ENCODE assay signal across 12 mouse cellular contexts in the genomic region with DNA sequence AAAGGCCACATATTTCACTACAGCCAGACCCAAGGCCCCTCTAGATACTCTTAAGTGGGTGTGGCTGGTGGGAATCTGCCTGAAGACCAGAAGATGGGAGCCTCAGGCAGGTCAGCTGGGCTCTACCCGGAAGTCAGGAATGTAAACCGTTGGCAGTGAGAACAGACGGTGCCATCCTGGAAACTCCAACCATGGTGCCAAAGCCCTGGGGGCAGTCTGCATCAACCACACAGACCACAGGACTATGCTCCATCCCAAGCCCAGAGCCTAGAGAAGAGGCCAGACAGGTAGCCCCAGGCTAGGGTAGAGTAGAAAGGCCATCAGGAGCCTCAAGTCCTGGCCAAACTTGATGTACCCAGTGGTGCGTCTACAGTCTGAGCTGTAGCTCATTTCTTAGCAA. TPM values are rescaled to one million over a fixed set of nuclear protein-coding genes. Genes with fewer than 3 reads are reported as not detected.
DNase-seq lines count a peak whose midpoint lies in the region; ATAC-seq lines count a peak whose summit lies in the region.
"Had no signal": no experiment of that assay in that cellular context is flagged by ENCODE, and none has a peak within 500 bp of the region (broad histone marks: within the 10 kb centered on the region; RNA-seq: fewer than 3 reads in every experiment).

No protein-coding gene starts in this region.

- peak overlapping the region; percentile 48 for H3K27ac ChIP-seq in heart, embryonic 11.5 days (ENCODE audit: low read depth, low read length)
- H3K27ac ChIP-seq in lung, embryonic 16.5 days (ENCODE audit: low read length) = peak overlapping the region; percentile 65
- peak overlapping the region; percentile 37; the same call in 1 of the 2 replicates for H3K27ac ChIP-seq in limb, embryonic 10.5 days
- peak overlapping the region; percentile 90 for H3K27ac ChIP-seq in stomach, embryonic 15.5 days

- WGBS in heart, embryonic 11.5 days (ENCODE audit: insufficient replicate concordance) = 69% methylated on average over 4 of the region's 4 CpGs
- 59% methylated on average over 4 of the region's 4 CpGs for whole genome bisulfite sequencing in lung, embryonic 16.5 days
- 84% methylated on average over 4 of the region's 4 CpGs for WGBS in limb, embryonic 10.5 days
- WGBS in stomach, embryonic 15.5 days = 68% methylated on average over 4 of the region's 4 CpGs

- peaks cover 8% of the 10 kb centered on the region for H3K36me3 ChIP-seq in heart, embryonic 11.5 days (ENCODE audit: control insufficient read depth, insufficient read depth, low read length)
- H3K36me3 ChIP-seq in lung, embryonic 16.5 days (ENCODE audit: control insufficient read depth, insufficient read depth, low read length) = peaks cover 13% of the 10 kb centered on the region
- H3K36me3 ChIP-seq in limb, embryonic 10.5 days = peaks cover 60% of the 10 kb centered on the region
- peaks cover 17% of the 10 kb centered on the region; the same call in 1 of the 2 replicates for H3K36me3 ChIP-seq in stomach, embryonic 15.5 days

- no peak overlapping the region for H3K4me2 ChIP-seq in heart, embryonic 11.5 days
- H3K4me2 ChIP-seq in lung, embryonic 16.5 days (ENCODE audit: low read depth, low read length) = no peak overlapping the region
- peak overlapping the region; percentile 9; the same call in 1 of the 2 replicates for H3K4me2 ChIP-seq in stomach, embryonic 15.5 days

- intact Hi-C loops in left cerebral cortex, postnatal 4 days (cut with DNase I) = no loop called here

- H3K4me3 ChIP-seq in heart, embryonic 11.5 days (ENCODE audit: low read depth, low read length) = no peak overlapping the region
- H3K4me3 ChIP-seq in lung, embryonic 16.5 days (ENCODE audit: low read length) = no peak overlapping the region
- H3K4me3 ChIP-seq in limb, embryonic 10.5 days = no peak overlapping the region
- H3K4me3 ChIP-seq in stomach, embryonic 15.5 days (replicated peaks) = no peak overlapping the region

- ATAC-seq in heart, embryonic 11.5 days (replicated peaks; ENCODE audit: insufficient number of reproducible peaks, low FRiP score, low TSS enrichment) = no peak
- ATAC-seq in lung, embryonic 16.5 days (ENCODE audit: low read depth) = no peak
- ATAC-seq in stomach, embryonic 15.5 days (ENCODE audit: insufficient read depth, low FRiP score, low read depth) = no peak

- H3K9me3 ChIP-seq in heart, embryonic 11.5 days (replicated peaks; ENCODE audit: control insufficient read depth, low read length) = no peaks in the 10 kb centered on the region
- H3K9me3 ChIP-seq in lung, embryonic 16.5 days (ENCODE audit: control insufficient read depth, low read length) = no peaks in the 10 kb centered on the region
- H3K9me3 ChIP-seq in limb, embryonic 10.5 days (replicated peaks) = no peaks in the 10 kb centered on the region
- H3K9me3 ChIP-seq in stomach, embryonic 15.5 days = no peaks in the 10 kb centered on the region
- H3K9me3 ChIP-seq: megakaryocyte, embryonic 14.5 days had no signal

- H3K9ac ChIP-seq in heart, embryonic 11.5 days (ENCODE audit: low read depth, low read length) = no peak overlapping the region
- no peak overlapping the region for H3K9ac ChIP-seq in lung, embryonic 16.5 days (ENCODE audit: low read length)
- no peak overlapping the region for H3K9ac ChIP-seq in stomach, embryonic 15.5 days

- peaks cover 26% of the 10 kb centered on the region for H3K4me1 ChIP-seq in heart, embryonic 11.5 days (ENCODE audit: control insufficient read depth, insufficient read depth, low read length)
- peaks cover 26% of the 10 kb centered on the region for H3K4me1 ChIP-seq in lung, embryonic 16.5 days (replicated peaks; ENCODE audit: control insufficient read depth, insufficient read depth, low read length)
- peaks cover 56% of the 10 kb centered on the region for H3K4me1 ChIP-seq in limb, embryonic 10.5 days
- peaks cover 31% of the 10 kb centered on the region for H3K4me1 ChIP-seq in stomach, embryonic 15.5 days

- no peaks in the 10 kb centered on the region for H3K27me3 ChIP-seq in heart, embryonic 11.5 days (ENCODE audit: control insufficient read depth, insufficient read depth, low read length)
- no peaks in the 10 kb centered on the region for H3K27me3 ChIP-seq in lung, embryonic 16.5 days (ENCODE audit: control insufficient read depth, insufficient read depth, low read depth, low read length)
- no peaks in the 10 kb centered on the region for H3K27me3 ChIP-seq in limb, embryonic 10.5 days (ENCODE audit: low read depth, poor library complexity, severe bottlenecking)
- H3K27me3 ChIP-seq in stomach, embryonic 15.5 days (replicated peaks) = no peaks in the 10 kb centered on the region
- H3K27me3 ChIP-seq: megakaryocyte, embryonic 14.5 days had no signal

- DNase-seq in heart, adult 18-20 months = no peak
- DNase-seq in lung, postnatal 14 days = no peak
- DNase-seq in limb, embryonic 10.5 days (ENCODE audit: low spot score) = no peak
- no peak for DNase-seq in right cerebral cortex, adult 18-20 months
- no peak for DNase-seq in left cerebral cortex, postnatal 4 days
- DNase-seq: cerebellum, adult 8-10 months; gastrocnemius, postnatal 10 days had no signal

RNA-seq across cellular contexts. Expression of a gene that starts 24.2 kb away (rescaled TPM):
- polyA plus RNA-seq in heart, embryonic 11.5 days (2014; fragmentation: Nextera tagmentation; extraction: Ambion mirVana) = 10.6 and 11.9 TPM in 2 replicates
- 1 to 10 TPM; 8.8 to 9.3 TPM for total RNA-seq in heart, adult 18-20 months (2021)
- 23.6 and 24.4 TPM in 2 replicates for polyA plus RNA-seq in lung, embryonic 16.5 days (2015; fragmentation: Nextera tagmentation; extraction: Ambion mirVana)
- polyA plus RNA-seq in limb, embryonic 10.5 days (2016; fragmentation: Nextera tagmentation; extraction: Ambion mirVana) = 10.0 and 13.0 TPM in 2 replicates
- polyA plus RNA-seq in stomach, embryonic 15.5 days (2015; fragmentation: Nextera tagmentation; extraction: Ambion mirVana) = 17.0 and 18.1 TPM in 2 replicates
- 1 to 10 TPM; 6.1 to 7.0 TPM for total RNA-seq in left cerebral cortex, postnatal 4 days (2021)

RNA-seq across cellular contexts. Expression of a gene that starts 31.3 kb away (rescaled TPM):
- polyA plus RNA-seq in heart, embryonic 11.5 days (2014; fragmentation: Nextera tagmentation; extraction: Ambion mirVana) = 7.6 and 9.5 TPM in 2 replicates
- total RNA-seq in heart, adult 18-20 months (2021) = not detected
- 16.1 and 17.0 TPM in 2 replicates for polyA plus RNA-seq in lung, embryonic 16.5 days (2015; fragmentation: Nextera tagmentation; extraction: Ambion mirVana)
- polyA plus RNA-seq in limb, embryonic 10.5 days (2016; fragmentation: Nextera tagmentation; extraction: Ambion mirVana) = 24.5 and 26.7 TPM in 2 replicates
- polyA plus RNA-seq in stomach, embryonic 15.5 days (2015; fragmentation: Nextera tagmentation; extraction: Ambion mirVana) = 11.4 and 12.3 TPM in 2 replicates
- 1 to 10 TPM; 1.7 to 1.9 TPM for total RNA-seq in left cerebral cortex, postnatal 4 days (2021)

RNA-seq across cellular contexts. Expression of a gene that starts 35.6 kb away (rescaled TPM):
- polyA plus RNA-seq in heart, embryonic 11.5 days (2014; fragmentation: Nextera tagmentation; extraction: Ambion mirVana) = not detected in 2 replicates
- total RNA-seq in heart, adult 18-20 months (2021) = not detected
- polyA plus RNA-seq in lung, embryonic 16.5 days (2015; fragmentation: Nextera tagmentation; extraction: Ambion mirVana) = not detected in 2 replicates
- polyA plus RNA-seq in limb, embryonic 10.5 days (2016; fragmentation: Nextera tagmentation; extraction: Ambion mirVana) = not detected in 2 replicates
- 0.14 TPM in 1 of 2 replicates, not detected in the other for polyA plus RNA-seq in stomach, embryonic 15.5 days (2015; fragmentation: Nextera tagmentation; extraction: Ambion mirVana)
- 1 to 10 TPM; 1.3 to 2.1 TPM for total RNA-seq in left cerebral cortex, postnatal 4 days (2021)
- total RNA-seq: adrenal gland, postnatal 14 days; gastrocnemius, postnatal 10 days had no signal

Comparison
In these comparisons a context has a peak if more than half of its experiments do, and no peak if none do; other contexts are left out.
1. H3K27ac ChIP-seq: peak in every context shown above with its lines; median percentile 90 in stomach, embryonic 15.5 days; 65 in lung, embryonic 16.5 days; 48 in heart, embryonic 11.5 days; 37 in limb, embryonic 10.5 days.